Mouse (Mus musculus) lung, adult 2 months (tissue): ENCODE results near the gene Rbm18. TPM values are rescaled to one million over a fixed set of nuclear protein-coding genes. Genes with fewer than 3 reads are reported as not detected.

ENCODE experiments used
- DNase-seq: peaks from one replicate; pipeline ENCODE4 v3.0.0; 2022
- H3K4me1 ChIP-seq: fragments of 200-500 bp; 2 replicates; pipeline ENCODE4 v1.6.1; 2011; ENCODE audit warnings: low read length; ENCODE audit not compliant: control insufficient read depth, insufficient read depth
- H3K4me3 ChIP-seq: fragments of 200-500 bp; replicated peaks from 2 replicates; pipeline ENCODE3; 2011; ENCODE audit warnings: low read depth, mild to moderate bottlenecking, control low read depth, low read length; ENCODE audit errors: extremely low read depth
- CTCF ChIP-seq: fragments of 200-500 bp; IDR thresholded peaks from 2 replicates; pipeline ENCODE4 v1.5.1; 2011; ENCODE audit warnings: mild to moderate bottlenecking, low read length, control low read depth; ENCODE audit not compliant: insufficient read depth
- POLR2A ChIP-seq: fragments of 200-500 bp; IDR thresholded peaks from 2 replicates; pipeline ENCODE4 v1.6.1; 2011; ENCODE audit warnings: low read depth, mild to moderate bottlenecking, control low read depth, low read length, borderline replicate concordance; ENCODE audit errors: extremely low read depth
- WGBS: fragments of 180-500 bp; shearing (Covaris S2); methylation state at CpG from one replicate; pipeline ENCODE4 v1.1.7; 2018; 5-methylcytosine and 5-hydroxymethylcytosine counted together
- polyA plus RNA-seq: library from polyadenylated mRNA; depleted of rRNA; stranded (reverse); fragments of >200 nt; gene quantifications from 2 replicates; pipeline ENCODE4 v1.2.3, GENCODE M21; 2012

The Rbm18 gene
- polyA plus RNA-seq, 1 experiment, result 14.5 TPM

GRCm38 (mm10) chr2:36108615-36109014 lies 28.0 kb downstream of the Rbm18 start:
- no peak for DNase-seq
- Histone ChIP-seq H3K4me1 (peaks cover 5% of the 10 kb centered on the region; the same call in 1 of the 2 replicates), H3K4me3 (no peak overlapping the region)
- TF ChIP-seq POLR2A, result no peak
- TF ChIP-seq CTCF, result no peak
- WGBS, result 26% methylated on average over 7 of the region's 7 CpGs

GRCm38 (mm10) chr2:36104956-36105741 lies 31.4 kb downstream of the Rbm18 start, which contains the start of gene Lhx6:
Lhx6 (minus strand) TSS chr2:36105408.
- TF ChIP-seq POLR2A, result no peak
- TF ChIP-seq CTCF, result no peak
- peak within 1 kb of the TSS; percentile 45 for H3K4me3 ChIP-seq
- 2% methylated on average over 53 of the region's 58 CpGs for WGBS
- DNase-seq, result peak; percentile 17
- peaks cover 5% of the 10 kb centered on the region; the same call in 1 of the 2 replicates for H3K4me1 ChIP-seq

GRCm38 (mm10) chr2:36104436-36104955 lies 32.1 kb downstream of the Rbm18 start:
- Histone ChIP-seq H3K4me3 (peak overlapping the region; percentile 45), H3K4me1 (peaks cover 5% of the 10 kb centered on the region; the same call in 1 of the 2 replicates)
- DNase-seq, result peak; percentile 20
- WGBS, result 1% methylated on average over 32 of the region's 32 CpGs
- TF ChIP-seq POLR2A (no peak), CTCF (no peak)

GRCm38 (mm10) chr2:36103555-36104367 lies 32.8 kb downstream of the Rbm18 start:
- peak overlapping the region; percentile 43 for H3K4me3 ChIP-seq

GRCm38 (mm10) chr2:36103069-36103554 lies 33.5 kb downstream of the Rbm18 start:
- TF ChIP-seq CTCF (no peak), POLR2A (no peak)
- WGBS, result 22% methylated on average over 21 of the region's 21 CpGs
- H3K4me3 ChIP-seq, result no peak overlapping the region

More at GRCm38 (mm10) chr2:36103555-36104367, 32.8 kb downstream of the Rbm18 start:
- DNase-seq, result peak; percentile 32
- H3K4me1 ChIP-seq, result peaks cover 5% of the 10 kb centered on the region; the same call in 1 of the 2 replicates
- WGBS, result 6% methylated on average over 38 of the region's 38 CpGs
- TF ChIP-seq POLR2A (no peak), CTCF (no peak)

GRCm38 (mm10) chr2:36102559-36102946 lies 34.0 kb downstream of the Rbm18 start:
- 27% methylated on average over 21 of the region's 21 CpGs for WGBS
- no peak for TF ChIP-seq POLR2A
- no peak for TF ChIP-seq CTCF
- DNase-seq, result peak; percentile 13
- Histone ChIP-seq H3K4me1 (peaks cover 5% of the 10 kb centered on the region; the same call in 1 of the 2 replicates), H3K4me3 (no peak overlapping the region)

More at GRCm38 (mm10) chr2:36103069-36103554, 33.5 kb downstream of the Rbm18 start:
- peaks cover 5% of the 10 kb centered on the region; the same call in 1 of the 2 replicates for H3K4me1 ChIP-seq
- DNase-seq, result no peak

GRCm38 (mm10) chr2:36101866-36102558 lies 34.6 kb downstream of the Rbm18 start:
- TF ChIP-seq POLR2A, result no peak
- TF ChIP-seq CTCF, result no peak
- no peak for DNase-seq
- peaks cover 5% of the 10 kb centered on the region; the same call in 1 of the 2 replicates for H3K4me1 ChIP-seq
- WGBS, result 37% methylated on average over 28 of the region's 28 CpGs
- no peak overlapping the region for H3K4me3 ChIP-seq

GRCm38 (mm10) chr2:36099739-36100138 lies 36.8 kb downstream of the Rbm18 start:
- no peak overlapping the region for H3K4me3 ChIP-seq
- 45% methylated on average over 6 of the region's 6 CpGs for WGBS
- TF ChIP-seq CTCF, result no peak
- TF ChIP-seq POLR2A, result no peak
- DNase-seq, result no peak
- H3K4me1 ChIP-seq, result no peaks in the 10 kb centered on the region
